Mouse (Mus musculus) embryonic fibroblast, embryonic 13.5 days (primary cell): ENCODE measurements around the gene Osbpl10. TPM values are rescaled to one million over a fixed set of nuclear protein-coding genes. Genes with fewer than 3 reads are reported as not detected.

ENCODE experiments used
- H3K27ac ChIP-seq: 2 replicates; pipeline ENCODE4 v1.5.1; 2012; ENCODE audit warnings: low read length, control low read depth, inconsistent platforms; ENCODE audit not compliant: insufficient read depth
- H3K4me1 ChIP-seq: 2 replicates; pipeline ENCODE4 v1.6.1; 2011; ENCODE audit warnings: low read length; ENCODE audit not compliant: control insufficient read depth, insufficient read depth
- H3K4me3 ChIP-seq: 2 replicates; pipeline ENCODE4 v1.5.1; 2011; ENCODE audit warnings: mild to moderate bottlenecking, control low read depth, low read length; ENCODE audit not compliant: insufficient read depth
- CTCF ChIP-seq: IDR thresholded peaks from 2 replicates; pipeline ENCODE4 v1.5.1; 2011; ENCODE audit warnings: mild to moderate bottlenecking, control low read depth, low read length, moderate library complexity, borderline replicate concordance; ENCODE audit not compliant: insufficient read depth
- POLR2A ChIP-seq: IDR thresholded peaks from 2 replicates; pipeline ENCODE4 v1.6.1; 2011; ENCODE audit warnings: low read depth, mild to moderate bottlenecking, control low read depth, low read length, moderate library complexity
- polyA plus RNA-seq: library from polyadenylated mRNA; stranded (reverse); fragments of >200 nt; gene quantifications from 2 replicates; pipeline ENCODE4 v1.2.4, GENCODE M21; 2011; ENCODE audit warnings: low read depth; ENCODE audit not compliant: missing spikeins, insufficient read length

The Osbpl10 gene
- 1.6 and 3.1 TPM in 2 replicates for polyA plus RNA-seq

- no peaks in the 10 kb centered on the region for H3K4me1 ChIP-seq
- H3K4me3 ChIP-seq: peak within 1 kb of the TSS; percentile 60
- H3K27ac ChIP-seq: no peak within 1 kb of the TSS
- TF ChIP-seq POLR2A: 0 out of 2 replicates have a peak, but pooled peaks have one; percentile 26
- no peak for TF ChIP-seq CTCF
Measured at GRCm38 (mm10) chr9:114978281-114979111, at the start of gene Osbpl10. Gene Osbpl10, plus strand, starts transcription at chr9:114978569.

GRCm38 (mm10) chr9:114930464-114931090 is 47.8 kb upstream of the Osbpl10 start:
- H3K4me1 ChIP-seq: no peaks in the 10 kb centered on the region
- no peak overlapping the region for H3K27ac ChIP-seq
- no peak for TF ChIP-seq POLR2A
- no peak for TF ChIP-seq CTCF
- H3K4me3 ChIP-seq: no peak overlapping the region

GRCm38 (mm10) chr9:114932607-114933006 is 45.8 kb upstream of the Osbpl10 start:
- TF ChIP-seq POLR2A: no peak
- TF ChIP-seq CTCF: no peak
- peak overlapping the region; percentile 60 for H3K4me3 ChIP-seq
- no peak overlapping the region for H3K27ac ChIP-seq
- H3K4me1 ChIP-seq: no peaks in the 10 kb centered on the region

GRCm38 (mm10) chr9:114933037-114933722 is 45.2 kb upstream of the Osbpl10 start:
- Histone ChIP-seq H3K4me3 (peak overlapping the region; percentile 60), H3K4me1 (no peaks in the 10 kb centered on the region), H3K27ac (peak overlapping the region; percentile 12; the same call in 1 of the 2 replicates)
- TF ChIP-seq CTCF (no peak), POLR2A (no peak)

GRCm38 (mm10) chr9:114933723-114934171 is 44.6 kb upstream of the Osbpl10 start, which contains the start of gene Gpd1l:
Gene Gpd1l, minus strand, starts transcription at chr9:114933987.
- Histone ChIP-seq H3K27ac (peak within 1 kb of the TSS; percentile 12; the same call in 1 of the 2 replicates), H3K4me3 (peak within 1 kb of the TSS; percentile 60), H3K4me1 (no peaks in the 10 kb centered on the region)
- no peak for TF ChIP-seq CTCF
- peak; percentile 94 for TF ChIP-seq POLR2A

- TF ChIP-seq CTCF (no peak), POLR2A (no peak)
- no peak overlapping the region for H3K4me3 ChIP-seq
- no peaks in the 10 kb centered on the region for H3K4me1 ChIP-seq
- no peak overlapping the region for H3K27ac ChIP-seq
Measured at GRCm38 (mm10) chr9:114934231-114934630, 44.1 kb upstream of the Osbpl10 start.

GRCm38 (mm10) chr9:114935321-114935720 is 43.0 kb upstream of the Osbpl10 start:
- no peak for TF ChIP-seq CTCF
- no peak for TF ChIP-seq POLR2A
- Histone ChIP-seq H3K4me3 (no peak overlapping the region), H3K27ac (no peak overlapping the region), H3K4me1 (no peaks in the 10 kb centered on the region)

GRCm38 (mm10) chr9:114936687-114937086 is 41.7 kb upstream of the Osbpl10 start:
- Histone ChIP-seq H3K27ac (no peak overlapping the region), H3K4me3 (no peak overlapping the region), H3K4me1 (no peaks in the 10 kb centered on the region)
- TF ChIP-seq CTCF: no peak
- no peak for TF ChIP-seq POLR2A

GRCm38 (mm10) chr9:114944642-114945041 is 33.7 kb upstream of the Osbpl10 start:
- Histone ChIP-seq H3K4me3 (no peak overlapping the region), H3K4me1 (peaks cover 9% of the 10 kb centered on the region; the same call in 1 of the 2 replicates), H3K27ac (no peak overlapping the region)
- TF ChIP-seq POLR2A: no peak
- TF ChIP-seq CTCF: no peak
